Mouse (Mus musculus): ENCODE results near the gene Selenon. TPM values are rescaled to one million over a fixed set of nuclear protein-coding genes. Genes with fewer than 3 reads are reported as not detected.
"Not testable (repeated sequence)": the region's sequence is repeated elsewhere in the genome, so short reads cannot be mapped to it uniquely, and the experiment has no call there.

The Selenon gene
- polyA plus RNA-seq, 1 experiment from 2014 or later, result 11.5 TPM

- 74% methylated on average over 12 of the region's 12 CpGs for WGBS
- H3K27ac ChIP-seq, result no peak overlapping the region
- no peak for ATAC-seq
These were observed 53.8 kb downstream of the Selenon start for GRCm38 (mm10) chr4:134497986-134498731.

GRCm38 (mm10) chr4:134497223-134497622 lies 54.7 kb downstream of the Selenon start:
- H3K9ac ChIP-seq (replicated peaks), result peak overlapping the region; percentile 76
- H3K27me3 ChIP-seq, result 0 out of 2 replicates have a peak, but pooled peaks cover 7% of the 10 kb centered on the region
- no peaks in the 10 kb centered on the region for H3K9me3 ChIP-seq
- no peaks in the 10 kb centered on the region for H3K36me3 ChIP-seq
- ATAC-seq, result peak; percentile 65
- H3K4me3 ChIP-seq (replicated peaks), result peak overlapping the region; percentile 55
- H3K4me2 ChIP-seq (replicated peaks), result peak overlapping the region; percentile 89
- peaks cover 36% of the 10 kb centered on the region for H3K4me1 ChIP-seq (replicated peaks)
- H3K27ac ChIP-seq, result 0 out of 2 replicates have a peak overlapping the region, but pooled peaks have one; percentile 7
- WGBS, result 13% methylated on average over 6 of the region's 6 CpGs

More at GRCm38 (mm10) chr4:134497986-134498731, 53.8 kb downstream of the Selenon start:
- Histone ChIP-seq H3K36me3 (no peaks in the 10 kb centered on the region), H3K4me1 (replicated peaks) (peaks cover 36% of the 10 kb centered on the region), H3K4me3 (replicated peaks) (no peak overlapping the region), H3K9ac (replicated peaks) (peak overlapping the region; percentile 76; the same call in 1 of the 2 replicates), H3K27me3 (0 out of 2 replicates have a peak, but pooled peaks cover 7% of the 10 kb centered on the region), H3K4me2 (replicated peaks) (peak overlapping the region; percentile 89), H3K9me3 (no peaks in the 10 kb centered on the region)

GRCm38 (mm10) chr4:134496595-134497210 lies 55.3 kb downstream of the Selenon start, which contains the start of gene Paqr7:
Gene Paqr7 (plus strand): TSS chr4:134496697.
- Histone ChIP-seq H3K36me3 (no peaks in the 10 kb centered on the region), H3K4me1 (replicated peaks) (peaks cover 36% of the 10 kb centered on the region), H3K27ac (peak within 1 kb of the TSS; percentile 7; the same call in 1 of the 2 replicates), H3K4me2 (replicated peaks) (peak within 1 kb of the TSS; percentile 89), H3K9me3 (no peaks in the 10 kb centered on the region), H3K9ac (replicated peaks) (peak within 1 kb of the TSS; percentile 76), H3K4me3 (replicated peaks) (peak within 1 kb of the TSS; percentile 55), H3K27me3 (0 out of 2 replicates have a peak, but pooled peaks cover 7% of the 10 kb centered on the region)
- WGBS, result 4% methylated on average over 35 of the region's 35 CpGs
- ATAC-seq, result peak; percentile 88

GRCm38 (mm10) chr4:134495546-134495923 lies 56.4 kb downstream of the Selenon start:
- Histone ChIP-seq H3K27me3 (0 out of 2 replicates have a peak, but pooled peaks cover 7% of the 10 kb centered on the region), H3K4me1 (replicated peaks) (peaks cover 36% of the 10 kb centered on the region), H3K27ac (no peak overlapping the region), H3K36me3 (no peaks in the 10 kb centered on the region), H3K9ac (replicated peaks) (no peak overlapping the region), H3K4me3 (replicated peaks) (no peak overlapping the region), H3K9me3 (no peaks in the 10 kb centered on the region), H3K4me2 (replicated peaks) (no peak overlapping the region)
- WGBS, result 63% methylated on average over 5 of the region's 5 CpGs
- no peak for ATAC-seq

- 0 out of 2 replicates have a peak, but pooled peaks cover 7% of the 10 kb centered on the region for H3K27me3 ChIP-seq
- WGBS, result 67% methylated on average over 16 of the region's 16 CpGs
- peak; percentile 53; the same call in 1 of the 2 replicates for ATAC-seq
- no peaks in the 10 kb centered on the region for H3K9me3 ChIP-seq
- H3K4me1 ChIP-seq (replicated peaks), result peaks cover 36% of the 10 kb centered on the region
- H3K36me3 ChIP-seq, result no peaks in the 10 kb centered on the region
- H3K9ac ChIP-seq (replicated peaks), result no peak overlapping the region
- no peak overlapping the region for H3K27ac ChIP-seq
- no peak overlapping the region for H3K4me3 ChIP-seq (replicated peaks)
- no peak overlapping the region for H3K4me2 ChIP-seq (replicated peaks)
These were observed 57.0 kb downstream of the Selenon start for GRCm38 (mm10) chr4:134494780-134495545.

- WGBS, result 94% methylated on average over 6 of the region's 6 CpGs
- ATAC-seq; H3K4me3 ChIP-seq (replicated peaks); H3K27me3 ChIP-seq; H3K9me3 ChIP-seq; H3K36me3 ChIP-seq; H3K4me2 ChIP-seq (replicated peaks); H3K27ac ChIP-seq; H3K9ac ChIP-seq (replicated peaks): not testable (repeated sequence)
- H3K4me1 ChIP-seq (replicated peaks), result peaks cover 36% of the 10 kb centered on the region
These were observed 57.8 kb downstream of the Selenon start for GRCm38 (mm10) chr4:134494161-134494560.

- 81% methylated on average over 6 of the region's 6 CpGs for WGBS
- no peaks in the 10 kb centered on the region for H3K36me3 ChIP-seq
- H3K27me3 ChIP-seq, result 0 out of 2 replicates have a peak, but pooled peaks cover 7% of the 10 kb centered on the region
- peaks cover 20% of the 10 kb centered on the region for H3K4me1 ChIP-seq (replicated peaks)
- no peak overlapping the region for H3K4me3 ChIP-seq (replicated peaks)
- H3K9me3 ChIP-seq, result no peaks in the 10 kb centered on the region
- H3K9ac ChIP-seq (replicated peaks), result no peak overlapping the region
- no peak for ATAC-seq
- no peak overlapping the region for H3K4me2 ChIP-seq (replicated peaks)
- no peak overlapping the region for H3K27ac ChIP-seq
These were observed 60.2 kb downstream of the Selenon start for GRCm38 (mm10) chr4:134491716-134492115.

- Histone ChIP-seq H3K4me3 (replicated peaks) (no peak overlapping the region), H3K27ac (no peak overlapping the region), H3K9me3 (no peaks in the 10 kb centered on the region), H3K36me3 (no peaks in the 10 kb centered on the region), H3K4me2 (replicated peaks) (no peak overlapping the region), H3K9ac (replicated peaks) (no peak overlapping the region), H3K27me3 (no peaks in the 10 kb centered on the region), H3K4me1 (replicated peaks) (peaks cover 6% of the 10 kb centered on the region)
- 89% methylated on average over 11 of the region's 11 CpGs for WGBS
- ATAC-seq, result no peak
These were observed 61.8 kb downstream of the Selenon start for GRCm38 (mm10) chr4:134489986-134490665.

- H3K27ac ChIP-seq, result no peak overlapping the region
- H3K9ac ChIP-seq (replicated peaks), result no peak overlapping the region
- no peaks in the 10 kb centered on the region for H3K27me3 ChIP-seq
- no peaks in the 10 kb centered on the region for H3K4me1 ChIP-seq (replicated peaks)
- no peak overlapping the region for H3K4me3 ChIP-seq (replicated peaks)
- H3K36me3 ChIP-seq, result no peaks in the 10 kb centered on the region
- WGBS, result 93% methylated on average over 5 of the region's 5 CpGs
- no peaks in the 10 kb centered on the region for H3K9me3 ChIP-seq
- H3K4me2 ChIP-seq (replicated peaks), result no peak overlapping the region
- no peak for ATAC-seq
These were observed 63.8 kb downstream of the Selenon start for GRCm38 (mm10) chr4:134488211-134488610.
